Mouse (Mus musculus): ENCODE results near the gene Adnp. TPM values are rescaled to one million over a fixed set of nuclear protein-coding genes. Genes with fewer than 3 reads are reported as not detected.

Adnp gene
- 86.0 and 115 TPM in 2 replicates for polyA plus RNA-seq (2012; rRNA removed)

GRCm38 (mm10) chr2:168206725-168207644 is at the start of gene Adnp:
Gene Adnp, minus strand, starts transcription at chr2:168207112.
- TF ChIP-seq CTCF (IDR thresholded peaks at IDR 0.05; ENCODE audit: borderline replicate concordance, extremely low read depth, insufficient read depth, insufficient read length) (peak; percentile 73), POLR2A (IDR thresholded peaks at IDR 0.05; ENCODE audit: borderline replicate concordance, extremely low read depth, insufficient read depth, insufficient read length, poor library complexity, severe bottlenecking) (no peak; the same call in 1 of the 2 replicates)
- peak; percentile 98 for DNase-seq (ENCODE audit: low read depth)

DNA sequence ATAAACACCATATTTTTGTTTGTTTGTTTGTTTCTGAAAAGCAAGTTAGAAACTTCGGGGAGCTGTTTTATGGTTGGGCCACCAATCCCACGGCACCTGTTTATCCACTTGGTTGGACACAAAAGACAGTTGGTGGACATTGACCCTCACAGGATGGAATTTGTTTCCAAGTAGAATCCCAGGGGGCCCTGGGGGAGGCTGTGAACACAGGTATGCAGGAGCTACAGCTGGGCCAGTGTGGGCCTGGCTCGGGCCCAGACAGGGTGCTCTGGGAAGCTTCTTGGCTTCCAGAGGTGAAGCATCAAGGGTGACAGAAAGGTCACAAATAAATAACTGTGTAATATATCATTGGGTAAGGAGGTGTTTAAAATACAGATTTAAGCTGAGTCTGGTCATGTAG is 49.6 kb upstream of the Adnp start:
- no peak for DNase-seq (ENCODE audit: low read depth)
- TF ChIP-seq CTCF (IDR thresholded peaks at IDR 0.05; ENCODE audit: borderline replicate concordance, extremely low read depth, insufficient read depth, insufficient read length) (no peak), POLR2A (IDR thresholded peaks at IDR 0.05; ENCODE audit: borderline replicate concordance, extremely low read depth, insufficient read depth, insufficient read length, poor library complexity, severe bottlenecking) (no peak)

DNA sequence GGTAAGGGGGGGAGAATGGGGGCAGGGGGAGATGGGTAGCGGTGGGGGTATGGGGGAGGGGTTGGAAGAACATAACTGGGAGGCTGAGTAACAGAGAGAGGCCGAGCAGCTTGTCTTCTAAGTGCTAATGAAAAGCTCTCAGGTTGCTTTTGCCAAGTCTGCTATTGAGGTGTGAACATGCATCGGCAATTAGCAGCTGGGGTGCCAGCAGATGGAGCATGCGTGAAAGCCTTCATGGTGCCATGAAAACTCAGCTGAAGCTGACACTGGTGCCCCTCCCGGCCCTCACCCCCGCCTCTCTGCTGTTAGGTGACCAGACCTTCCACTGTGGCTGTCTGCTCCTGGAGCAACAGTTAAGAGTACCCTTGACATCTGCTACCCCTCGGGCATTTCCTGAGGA is 46.9 kb upstream of the Adnp start:
- TF ChIP-seq CTCF (IDR thresholded peaks at IDR 0.05; ENCODE audit: borderline replicate concordance, extremely low read depth, insufficient read depth, insufficient read length) (no peak), POLR2A (IDR thresholded peaks at IDR 0.05; ENCODE audit: borderline replicate concordance, extremely low read depth, insufficient read depth, insufficient read length, poor library complexity, severe bottlenecking) (no peak)
- DNase-seq (ENCODE audit: low read depth), result peak; percentile 95

DNA sequence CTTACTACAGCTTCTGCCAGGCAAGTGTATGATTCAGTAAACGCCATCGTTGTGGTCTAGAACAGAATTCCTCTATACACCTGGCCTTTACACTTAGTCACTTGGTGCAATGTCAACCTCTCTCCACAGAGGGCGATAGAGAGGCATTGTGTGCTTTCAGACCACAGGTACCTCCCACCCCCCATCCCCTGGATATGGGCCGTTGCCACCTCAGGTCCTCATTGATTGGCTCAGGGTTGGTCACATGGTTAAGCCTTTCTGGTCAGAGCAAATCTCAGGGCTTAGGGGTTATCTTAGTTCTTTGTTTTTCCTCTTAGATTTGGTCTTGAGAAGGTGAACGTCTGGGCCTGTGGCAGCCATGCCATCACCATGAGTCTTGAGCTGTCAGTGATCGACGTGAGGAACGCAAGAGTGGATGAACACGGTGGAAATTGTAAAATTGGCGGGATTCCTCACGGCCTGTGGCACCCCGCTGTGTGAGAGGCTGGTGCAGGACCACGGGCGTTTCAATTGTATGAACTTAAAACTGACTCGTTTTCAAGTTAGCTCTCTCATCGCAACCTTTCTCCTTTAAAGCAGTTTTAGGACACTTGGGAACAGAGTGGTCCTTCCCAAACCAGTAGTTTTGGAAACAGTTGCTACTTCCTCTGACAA is 45.9 kb upstream of the Adnp start:
- DNase-seq (ENCODE audit: low read depth), result peak; percentile 82
- TF ChIP-seq CTCF (IDR thresholded peaks at IDR 0.05; ENCODE audit: borderline replicate concordance, extremely low read depth, insufficient read depth, insufficient read length), result peak; percentile 62
- TF ChIP-seq POLR2A (IDR thresholded peaks at IDR 0.05; ENCODE audit: borderline replicate concordance, extremely low read depth, insufficient read depth, insufficient read length, poor library complexity, severe bottlenecking), result no peak

DNA sequence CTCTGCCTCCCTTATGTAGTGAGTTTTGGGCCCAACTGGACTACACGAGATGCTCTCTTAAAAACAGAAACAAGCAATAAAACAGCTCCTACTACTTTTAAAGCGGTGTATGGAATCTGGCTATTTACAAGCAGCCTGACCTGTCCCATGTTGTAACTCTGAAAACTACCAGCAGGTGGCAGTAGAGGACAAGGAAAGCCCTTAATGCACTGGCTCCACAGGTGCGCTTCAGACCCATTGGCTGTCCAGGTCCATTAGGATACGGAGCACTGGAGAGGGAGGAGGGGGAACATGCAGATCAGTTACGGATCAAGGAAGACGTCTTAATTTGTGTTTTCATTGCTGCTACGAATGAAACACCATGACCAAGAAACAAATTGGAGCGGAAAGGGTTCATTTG is 43.4 kb upstream of the Adnp start:
- peak; percentile 91 for DNase-seq (ENCODE audit: low read depth)
- TF ChIP-seq CTCF (IDR thresholded peaks at IDR 0.05; ENCODE audit: borderline replicate concordance, extremely low read depth, insufficient read depth, insufficient read length) (peak; percentile 90), POLR2A (IDR thresholded peaks at IDR 0.05; ENCODE audit: borderline replicate concordance, extremely low read depth, insufficient read depth, insufficient read length, poor library complexity, severe bottlenecking) (no peak)

- TF ChIP-seq POLR2A (IDR thresholded peaks at IDR 0.05; ENCODE audit: borderline replicate concordance, extremely low read depth, insufficient read depth, insufficient read length, poor library complexity, severe bottlenecking), result no peak
- peak; percentile 55 for TF ChIP-seq CTCF (IDR thresholded peaks at IDR 0.05; ENCODE audit: borderline replicate concordance, extremely low read depth, insufficient read depth, insufficient read length)
- peak; percentile 90 for DNase-seq (ENCODE audit: low read depth)
Measured at GRCm38 (mm10) chr2:168248856-168249245, 41.9 kb upstream of the Adnp start.

DNA sequence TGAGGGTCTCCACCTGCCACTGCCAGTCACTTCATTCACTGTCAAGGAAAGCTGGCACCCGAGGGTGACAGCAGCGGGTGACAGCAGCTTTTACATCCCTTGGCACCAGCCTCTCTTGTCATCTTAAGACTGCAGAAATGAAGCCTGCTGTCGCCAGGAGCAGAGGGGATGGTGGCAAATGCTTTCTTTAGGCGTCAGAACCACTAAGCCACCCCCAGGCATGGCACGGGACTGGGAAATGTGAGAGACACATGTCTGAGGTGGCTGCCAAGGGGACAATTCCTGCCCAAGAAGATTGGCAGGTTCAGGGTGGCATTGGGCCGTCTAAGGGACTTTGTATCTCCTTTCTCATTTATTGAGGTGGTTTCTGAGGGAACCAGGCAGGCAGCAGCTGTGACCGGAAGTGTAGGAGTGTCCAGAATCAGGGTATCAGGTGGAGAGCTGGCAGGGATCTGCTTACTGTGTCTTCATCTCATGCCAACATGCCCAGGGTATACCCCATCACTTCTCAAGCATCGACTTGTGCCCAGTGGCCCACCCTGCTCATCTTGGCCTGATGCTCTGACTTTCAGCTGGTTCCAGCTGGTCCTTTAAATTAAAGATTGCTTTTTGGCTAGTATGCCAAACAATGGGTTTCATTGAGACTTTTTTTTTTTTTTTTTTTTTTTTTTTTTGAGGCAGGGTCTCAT is 41.4 kb upstream of the Adnp start:
- TF ChIP-seq CTCF (IDR thresholded peaks at IDR 0.05; ENCODE audit: borderline replicate concordance, extremely low read depth, insufficient read depth, insufficient read length) (no peak), POLR2A (IDR thresholded peaks at IDR 0.05; ENCODE audit: borderline replicate concordance, extremely low read depth, insufficient read depth, insufficient read length, poor library complexity, severe bottlenecking) (no peak)
- peak; percentile 95 for DNase-seq (ENCODE audit: low read depth)

DNA sequence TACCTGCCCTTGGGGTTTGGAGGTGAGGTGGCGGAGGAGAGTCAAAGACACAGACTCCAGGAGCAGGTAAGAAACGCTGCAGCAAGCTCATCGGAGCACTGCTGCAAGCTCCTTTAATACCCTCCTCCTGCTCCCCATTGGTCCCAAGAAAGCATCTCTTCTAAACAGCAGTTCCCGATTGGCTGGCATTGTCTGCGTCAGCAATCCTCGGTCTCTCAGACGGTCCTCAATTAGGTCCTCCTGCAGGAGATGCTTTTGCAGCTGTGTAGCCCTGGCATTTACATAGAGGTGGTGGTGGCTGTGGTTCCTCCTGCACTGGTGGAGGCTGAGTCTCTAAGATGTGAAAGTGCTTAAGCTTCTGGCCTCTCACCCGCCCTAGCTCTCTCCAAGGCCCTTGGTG is 38.7 kb upstream of the Adnp start:
- peak; percentile 47 for DNase-seq (ENCODE audit: low read depth)

DNA sequence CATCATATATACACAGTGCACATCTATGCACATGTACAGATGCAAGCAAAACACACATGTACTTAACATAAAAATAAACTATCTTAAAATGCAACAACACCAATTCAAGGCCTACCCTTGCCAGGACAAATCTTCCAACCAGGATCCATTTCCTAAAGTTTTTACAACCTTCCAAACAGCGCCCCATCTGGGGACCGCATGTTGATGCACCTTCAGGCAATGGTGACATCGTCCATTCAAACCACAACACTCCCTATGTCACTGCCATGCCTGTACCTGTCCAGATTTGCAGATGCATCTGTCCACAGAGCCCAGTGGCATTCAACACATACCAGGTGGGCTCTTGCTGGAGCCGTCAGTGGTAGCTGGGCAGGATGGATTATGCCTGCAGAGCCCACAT is 36.4 kb upstream of the Adnp start:
- TF ChIP-seq POLR2A (IDR thresholded peaks at IDR 0.05; ENCODE audit: borderline replicate concordance, extremely low read depth, insufficient read depth, insufficient read length, poor library complexity, severe bottlenecking), result no peak
- TF ChIP-seq CTCF (IDR thresholded peaks at IDR 0.05; ENCODE audit: borderline replicate concordance, extremely low read depth, insufficient read depth, insufficient read length), result no peak
- no peak for DNase-seq (ENCODE audit: low read depth)

More for the DNA sequence above, 38.7 kb upstream of the Adnp start:
- no peak for TF ChIP-seq CTCF (IDR thresholded peaks at IDR 0.05; ENCODE audit: borderline replicate concordance, extremely low read depth, insufficient read depth, insufficient read length)
- no peak for TF ChIP-seq POLR2A (IDR thresholded peaks at IDR 0.05; ENCODE audit: borderline replicate concordance, extremely low read depth, insufficient read depth, insufficient read length, poor library complexity, severe bottlenecking)

GRCm38 (mm10) chr2:168242841-168243240 is 35.9 kb upstream of the Adnp start:
- DNase-seq (ENCODE audit: low read depth), result no peak
- TF ChIP-seq CTCF (IDR thresholded peaks at IDR 0.05; ENCODE audit: borderline replicate concordance, extremely low read depth, insufficient read depth, insufficient read length) (no peak), POLR2A (IDR thresholded peaks at IDR 0.05; ENCODE audit: borderline replicate concordance, extremely low read depth, insufficient read depth, insufficient read length, poor library complexity, severe bottlenecking) (no peak)

GRCm38 (mm10) chr2:168238335-168238734 is 31.4 kb upstream of the Adnp start:
- no peak for DNase-seq (ENCODE audit: low read depth)
- TF ChIP-seq CTCF (IDR thresholded peaks at IDR 0.05; ENCODE audit: borderline replicate concordance, extremely low read depth, insufficient read depth, insufficient read length) (no peak), POLR2A (IDR thresholded peaks at IDR 0.05; ENCODE audit: borderline replicate concordance, extremely low read depth, insufficient read depth, insufficient read length, poor library complexity, severe bottlenecking) (no peak)
